Mouse (Mus musculus) lung, postnatal 0 days (tissue): ENCODE measurements around the gene Alk. TPM values are rescaled to one million over a fixed set of nuclear protein-coding genes. Genes with fewer than 3 reads are reported as not detected.

Source experiments
- ATAC-seq: fragments of 200-750 bp; cut with Nextera tagmentation; 2 replicates; pipeline ENCODE4 v1.8.0; 2017; ENCODE audit warnings: moderate library complexity
- DNase-seq: peaks from one replicate; pipeline ENCODE4 v3.0.0-alpha.2; 2016; ENCODE audit warnings: low spot score
- H3K27ac ChIP-seq: fragments of 300-500 bp; sonication (generic); 2 replicates; pipeline ENCODE4 v1.5.1; 2014; ENCODE audit warnings: antibody characterized with exemption, mild to moderate bottlenecking, low read length, mixed read lengths
- H3K27me3 ChIP-seq: fragments of 300-500 bp; sonication (generic); replicated peaks from 2 replicates; pipeline ENCODE4 v1.6.1; 2014; ENCODE audit warnings: low read length, mixed read lengths; ENCODE audit not compliant: insufficient read depth
- H3K36me3 ChIP-seq: fragments of 300-500 bp; sonication (generic); 2 replicates; pipeline ENCODE4 v1.6.1; 2014; ENCODE audit warnings: low read length, mixed read lengths; ENCODE audit not compliant: insufficient read depth
- H3K4me1 ChIP-seq: fragments of 300-500 bp; sonication (generic); 2 replicates; pipeline ENCODE4 v1.6.1; 2014; ENCODE audit warnings: antibody characterized with exemption, low read depth, low read length, mixed read lengths; ENCODE audit not compliant: insufficient read depth
- H3K4me2 ChIP-seq: fragments of 300-500 bp; sonication (generic); replicated peaks from 2 replicates; pipeline ENCODE4 v1.6.1; 2014; ENCODE audit warnings: low read depth, mild to moderate bottlenecking, low read length, moderate library complexity, mixed read lengths
- H3K4me3 ChIP-seq: fragments of 300-500 bp; sonication (generic); 2 replicates; pipeline ENCODE4 v1.5.1; 2014; ENCODE audit warnings: low read depth, low read length
- H3K9ac ChIP-seq: fragments of 300-500 bp; sonication (generic); replicated peaks from 2 replicates; pipeline ENCODE4 v1.6.1; 2014; ENCODE audit warnings: low read depth, mild to moderate bottlenecking
- H3K9me3 ChIP-seq: fragments of 300-500 bp; sonication (generic); 2 replicates; pipeline ENCODE4 v1.6.1; 2016; ENCODE audit warnings: low read length, mixed read lengths
- CTCF ChIP-seq: IDR thresholded peaks from 2 replicates; pipeline ENCODE4 v1.5.1; 2016; ENCODE audit warnings: antibody characterized with exemption, mild to moderate bottlenecking
- EP300 ChIP-seq: IDR thresholded peaks from 2 replicates; pipeline ENCODE4 v1.6.1; 2016; ENCODE audit warnings: antibody characterized with exemption, mild to moderate bottlenecking, control low read depth
- WGBS: fragments of 180-500 bp; shearing (Covaris S2); extraction: QIAGEN DNeasy Blood & Tissue Kit; methylation state at CpG from one replicate; pipeline ENCODE4 v1.1.7; 2014; 5-methylcytosine and 5-hydroxymethylcytosine counted together
- polyA plus RNA-seq: library from polyadenylated mRNA; unstranded; fragments of >200 nt; fragmentation: Nextera tagmentation; extraction: Ambion mirVana; gene quantifications from 2 replicates; pipeline ENCODE4 v1.2.1, GENCODE M21; 2015

Gene Alk
- polyA plus RNA-seq, 1 experiment from 2014 or later, result not detected

- H3K4me1 ChIP-seq, result no peaks in the 10 kb centered on the region
- no peak overlapping the region for H3K4me3 ChIP-seq
Measured at GRCm38 (mm10) chr17:71964610-71965009, 639.8 kb downstream of the Alk start.

GRCm38 (mm10) chr17:71962746-71963145, 641.7 kb downstream of the Alk start:
- Histone ChIP-seq H3K36me3 (no peaks in the 10 kb centered on the region), H3K27me3 (no peaks in the 10 kb centered on the region), H3K9ac (no peak overlapping the region), H3K4me2 (no peak overlapping the region), H3K4me1 (no peaks in the 10 kb centered on the region), H3K9me3 (no peaks in the 10 kb centered on the region), H3K27ac (no peak overlapping the region), H3K4me3 (no peak overlapping the region)
- WGBS, result 36% methylated on average over 9 of the region's 9 CpGs
- no peak for ATAC-seq
- no peak for DNase-seq
- TF ChIP-seq CTCF (no peak), EP300 (no peak)

More at GRCm38 (mm10) chr17:71964610-71965009, 639.8 kb downstream of the Alk start:
- DNase-seq (no peak), ATAC-seq (no peak)
- Histone ChIP-seq H3K4me2 (no peak overlapping the region), H3K27me3 (no peaks in the 10 kb centered on the region), H3K27ac (no peak overlapping the region), H3K36me3 (no peaks in the 10 kb centered on the region), H3K9me3 (no peaks in the 10 kb centered on the region), H3K9ac (no peak overlapping the region)
- 71% methylated on average over 11 of the region's 11 CpGs for WGBS
- TF ChIP-seq EP300 (no peak), CTCF (no peak)

- ATAC-seq (no peak), DNase-seq (no peak)
- no peak overlapping the region for H3K9ac ChIP-seq
- TF ChIP-seq CTCF, result no peak
- TF ChIP-seq EP300, result no peak
- H3K4me2 ChIP-seq, result no peak overlapping the region
- H3K4me3 ChIP-seq, result no peak overlapping the region
- 80% methylated on average over 7 of the region's 7 CpGs for WGBS
- H3K4me1 ChIP-seq, result no peaks in the 10 kb centered on the region
- H3K27ac ChIP-seq, result no peak overlapping the region
- H3K36me3 ChIP-seq, result no peaks in the 10 kb centered on the region
- H3K27me3 ChIP-seq, result no peaks in the 10 kb centered on the region
- H3K9me3 ChIP-seq, result no peaks in the 10 kb centered on the region
Measured at GRCm38 (mm10) chr17:71955011-71955410, 649.4 kb downstream of the Alk start.

GRCm38 (mm10) chr17:71954217-71954844, 650.1 kb downstream of the Alk start:
- Histone ChIP-seq H3K4me1 (no peaks in the 10 kb centered on the region), H3K27ac (no peak overlapping the region), H3K4me2 (no peak overlapping the region), H3K36me3 (no peaks in the 10 kb centered on the region), H3K9ac (no peak overlapping the region), H3K9me3 (no peaks in the 10 kb centered on the region), H3K4me3 (no peak overlapping the region), H3K27me3 (no peaks in the 10 kb centered on the region)
- ATAC-seq (no peak), DNase-seq (no peak)
- TF ChIP-seq EP300 (no peak), CTCF (no peak)
- WGBS, result 74% methylated on average over 15 of the region's 15 CpGs

- Histone ChIP-seq H3K9ac (no peak overlapping the region), H3K27me3 (no peaks in the 10 kb centered on the region), H3K9me3 (no peaks in the 10 kb centered on the region), H3K4me3 (no peak overlapping the region), H3K4me2 (no peak overlapping the region), H3K27ac (no peak overlapping the region), H3K4me1 (no peaks in the 10 kb centered on the region), H3K36me3 (no peaks in the 10 kb centered on the region)
- ATAC-seq, result no peak
- no peak for DNase-seq
- TF ChIP-seq CTCF, result no peak
- no peak for TF ChIP-seq EP300
- 61% methylated on average over 5 of the region's 5 CpGs for WGBS
Measured at GRCm38 (mm10) chr17:71950968-71951367, 653.5 kb downstream of the Alk start.

GRCm38 (mm10) chr17:71948687-71949086, 655.7 kb downstream of the Alk start:
- no peak overlapping the region for H3K4me2 ChIP-seq
- 39% methylated on average over 5 of the region's 5 CpGs for WGBS
- no peaks in the 10 kb centered on the region for H3K36me3 ChIP-seq
- H3K9ac ChIP-seq, result no peak overlapping the region
- no peak overlapping the region for H3K27ac ChIP-seq
- H3K4me1 ChIP-seq, result no peaks in the 10 kb centered on the region
- TF ChIP-seq CTCF (no peak), EP300 (no peak)
- no peak overlapping the region for H3K4me3 ChIP-seq
- ATAC-seq, result no peak
- no peak for DNase-seq
- no peaks in the 10 kb centered on the region for H3K9me3 ChIP-seq
- H3K27me3 ChIP-seq, result no peaks in the 10 kb centered on the region

GRCm38 (mm10) chr17:71947452-71947851, 657.0 kb downstream of the Alk start:
- DNase-seq, result no peak
- 26% methylated on average over 9 of the region's 9 CpGs for WGBS
- H3K4me2 ChIP-seq, result no peak overlapping the region
- no peak for ATAC-seq
- H3K27ac ChIP-seq, result no peak overlapping the region
- H3K9me3 ChIP-seq, result no peaks in the 10 kb centered on the region
- H3K27me3 ChIP-seq, result no peaks in the 10 kb centered on the region
- no peaks in the 10 kb centered on the region for H3K4me1 ChIP-seq
- TF ChIP-seq CTCF, result no peak
- TF ChIP-seq EP300, result no peak
- no peak overlapping the region for H3K9ac ChIP-seq
- H3K36me3 ChIP-seq, result no peaks in the 10 kb centered on the region
- H3K4me3 ChIP-seq, result no peak overlapping the region
